Mouse (Mus musculus) forebrain, embryonic 11.5 days (tissue): ENCODE results near the gene Ifitm6. TPM values are rescaled to one million over a fixed set of nuclear protein-coding genes. Genes with fewer than 3 reads are reported as not detected.
A peak's percentile ranks its signal among the peaks of the same experiment; 100 is the strongest.

Source experiments
- ATAC-seq: fragments of 200-750 bp; cut with Nextera tagmentation; replicated peaks from 2 replicates; pipeline ENCODE4 v1.8.0; 2017; ENCODE audit warnings: moderate TSS enrichment; ENCODE audit not compliant: low FRiP score
- DNase-seq: peaks from one replicate; pipeline ENCODE4 v3.0.0-alpha.2; 2017; ENCODE audit warnings: low spot score
- H3K27ac ChIP-seq: fragments of 300-500 bp; sonication (generic); 2 replicates; pipeline ENCODE4 v1.5.1; 2014; ENCODE audit warnings: low read depth, low read length
- H3K27me3 ChIP-seq: fragments of 300-500 bp; sonication (generic); 2 replicates; pipeline ENCODE4 v1.6.1; 2014; ENCODE audit warnings: mild to moderate bottlenecking, low read length, mixed read lengths; ENCODE audit not compliant: control insufficient read depth, insufficient read depth
- H3K36me3 ChIP-seq: fragments of 300-500 bp; sonication (generic); 2 replicates; pipeline ENCODE4 v1.6.1; 2014; ENCODE audit warnings: mild to moderate bottlenecking, low read length, moderate library complexity, mixed read lengths; ENCODE audit not compliant: control insufficient read depth, insufficient read depth
- H3K4me1 ChIP-seq: fragments of 300-500 bp; sonication (generic); replicated peaks from 2 replicates; pipeline ENCODE4 v1.6.1; 2014; ENCODE audit warnings: low read length, mixed read lengths; ENCODE audit not compliant: control insufficient read depth, insufficient read depth
- H3K4me2 ChIP-seq: fragments of 300-500 bp; sonication (generic); 2 replicates; pipeline ENCODE4 v1.6.1; 2014; ENCODE audit warnings: low read depth, mild to moderate bottlenecking, low read length, moderate library complexity, mixed read lengths; ENCODE audit not compliant: severe bottlenecking
- H3K4me3 ChIP-seq: fragments of 300-500 bp; sonication (generic); 2 replicates; pipeline ENCODE4 v1.5.1; 2014; ENCODE audit warnings: low read depth, low read length
- H3K9ac ChIP-seq: fragments of 300-500 bp; sonication (generic); 2 replicates; pipeline ENCODE4 v1.6.1; 2014; ENCODE audit warnings: low read length
- H3K9me3 ChIP-seq: fragments of 300-500 bp; sonication (generic); 2 replicates; pipeline ENCODE4 v1.6.1; 2016; ENCODE audit warnings: low read length, mixed read lengths; ENCODE audit not compliant: control insufficient read depth
- WGBS: fragments of 180-500 bp; shearing (Covaris S2); extraction: QIAGEN DNeasy Blood & Tissue Kit; methylation state at CpG from one replicate; pipeline ENCODE4 v1.1.7; 2014; 5-methylcytosine and 5-hydroxymethylcytosine counted together
- polyA plus RNA-seq: library from polyadenylated mRNA; unstranded; fragments of >200 nt; fragmentation: Nextera tagmentation; extraction: Ambion mirVana; gene quantifications from 2 replicates; pipeline ENCODE4 v1.2.1, GENCODE M21; 2014

Ifitm6 gene
- polyA plus RNA-seq, 1 experiment from 2014 or later: not detected

DNA sequence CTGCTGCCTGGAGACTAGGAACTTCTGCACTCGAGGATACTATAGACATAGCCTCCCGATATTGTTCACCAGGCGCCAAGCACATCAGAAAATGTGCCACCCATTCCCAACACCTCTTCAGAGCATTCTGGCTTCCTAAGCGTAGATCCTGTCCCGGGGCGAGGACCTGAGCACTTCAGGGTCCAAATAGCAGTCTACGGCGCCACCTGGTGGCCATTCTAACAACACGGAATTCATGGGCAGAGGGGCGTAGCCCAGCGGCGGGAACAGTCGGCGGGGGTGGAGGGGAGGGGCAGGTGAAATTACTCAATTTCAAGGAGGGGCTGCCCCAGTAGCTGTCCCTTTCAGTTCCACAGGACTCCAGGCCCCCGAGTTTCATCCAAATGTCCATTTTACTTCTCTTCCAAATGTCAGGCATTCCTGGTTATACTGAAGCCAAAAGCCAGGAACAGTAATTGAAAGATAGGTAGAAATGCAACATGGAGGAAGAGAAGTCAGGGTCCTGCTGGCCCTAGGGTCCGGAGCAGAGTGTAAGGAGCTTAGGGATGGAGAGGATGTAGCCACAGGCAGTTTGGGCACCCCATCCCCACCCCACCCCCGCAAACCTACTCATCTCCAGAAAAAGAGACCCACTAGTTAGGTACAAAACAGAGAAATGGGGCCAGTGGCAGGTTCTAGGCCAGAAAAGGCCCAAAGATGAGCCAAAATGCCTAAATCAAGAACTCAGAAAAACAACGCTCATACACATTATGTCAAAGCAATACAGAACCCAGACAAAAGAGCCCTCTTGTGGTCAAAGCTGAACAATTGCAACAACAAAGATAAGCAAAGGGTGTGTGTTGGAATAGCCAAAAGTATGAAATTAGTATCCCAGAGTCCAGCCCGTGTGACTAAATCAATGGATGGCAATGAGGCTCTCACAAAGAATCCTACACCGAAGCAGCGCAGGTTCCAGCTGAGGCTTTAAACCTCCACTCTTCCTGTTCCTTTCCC, 30.8 kb upstream of the Ifitm6 start:
- peak overlapping the region; percentile 51 for H3K4me2 ChIP-seq
- H3K27me3 ChIP-seq: no peaks in the 10 kb centered on the region
- peak; percentile 91 for ATAC-seq
- no peaks in the 10 kb centered on the region for H3K36me3 ChIP-seq
- peak overlapping the region; percentile 23 for H3K4me3 ChIP-seq
- DNase-seq: peak; percentile 95
- peaks cover 4% of the 10 kb centered on the region; the same call in 1 of the 2 replicates for H3K4me1 ChIP-seq
- no peaks in the 10 kb centered on the region; the same call in 1 of the 2 replicates for H3K9me3 ChIP-seq
- H3K9ac ChIP-seq: peak overlapping the region; percentile 9; the same call in 1 of the 2 replicates
- 11% methylated on average over 21 of the region's 21 CpGs for WGBS
- H3K27ac ChIP-seq: no peak overlapping the region

DNA sequence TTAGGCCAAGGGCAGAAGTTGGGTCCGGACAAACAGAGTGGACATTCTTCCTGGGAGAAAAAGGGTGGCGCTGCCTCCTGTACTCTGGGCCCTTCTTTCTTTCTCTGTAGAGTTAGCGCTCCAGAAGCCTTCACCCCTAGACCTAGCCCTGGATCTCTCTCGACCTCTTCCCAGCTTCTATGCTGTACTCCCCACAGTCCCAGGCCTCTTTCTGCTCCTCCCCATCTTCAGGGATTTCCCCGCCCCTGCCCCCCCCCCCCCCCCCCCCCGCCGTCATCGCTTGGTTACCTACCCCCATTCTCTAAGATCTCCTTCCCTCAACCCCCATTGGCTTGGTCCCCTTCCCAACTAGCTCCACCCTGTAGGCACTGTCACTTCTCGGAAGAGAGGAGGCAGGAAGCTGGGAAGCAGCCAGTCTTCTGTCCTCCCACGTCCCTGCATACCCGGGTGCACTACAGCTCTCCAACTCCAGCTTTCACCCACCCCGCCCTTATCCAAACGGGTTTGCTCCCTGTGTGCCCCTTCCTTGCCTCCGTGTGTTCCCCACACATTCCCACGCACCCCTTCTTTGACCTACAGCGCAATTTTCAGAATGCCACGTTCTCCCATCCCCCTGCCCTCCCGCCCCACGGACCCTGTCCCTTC, 30.0 kb upstream of the Ifitm6 start:
- no peaks in the 10 kb centered on the region for H3K36me3 ChIP-seq
- peak overlapping the region; percentile 9; the same call in 1 of the 2 replicates for H3K9ac ChIP-seq
- peak; percentile 78 for ATAC-seq
- H3K4me3 ChIP-seq: peak overlapping the region; percentile 23
- peak; percentile 69 for DNase-seq
- 7% methylated on average over 15 of the region's 19 CpGs for WGBS
- H3K27ac ChIP-seq: no peak overlapping the region
- peak overlapping the region; percentile 51 for H3K4me2 ChIP-seq
- H3K27me3 ChIP-seq: no peaks in the 10 kb centered on the region
- peaks cover 4% of the 10 kb centered on the region; the same call in 1 of the 2 replicates for H3K4me1 ChIP-seq
- H3K9me3 ChIP-seq: no peaks in the 10 kb centered on the region; the same call in 1 of the 2 replicates

GRCm38 (mm10) chr7:141046931-141047580, 29.3 kb upstream of the Ifitm6 start:
- H3K4me1 ChIP-seq: peaks cover 4% of the 10 kb centered on the region; the same call in 1 of the 2 replicates
- ATAC-seq: no peak
- H3K9me3 ChIP-seq: no peaks in the 10 kb centered on the region; the same call in 1 of the 2 replicates
- WGBS: 79% methylated on average over 6 of the region's 6 CpGs
- H3K4me3 ChIP-seq: no peak overlapping the region
- no peaks in the 10 kb centered on the region for H3K27me3 ChIP-seq
- H3K27ac ChIP-seq: no peak overlapping the region
- no peak overlapping the region for H3K9ac ChIP-seq
- H3K4me2 ChIP-seq: no peak overlapping the region
- no peak for DNase-seq
- H3K36me3 ChIP-seq: no peaks in the 10 kb centered on the region

GRCm38 (mm10) chr7:141042539-141042938, 24.8 kb upstream of the Ifitm6 start:
- H3K27me3 ChIP-seq: no peaks in the 10 kb centered on the region
- DNase-seq (no peak), ATAC-seq (no peak)
- no peaks in the 10 kb centered on the region for H3K36me3 ChIP-seq
- no peak overlapping the region for H3K9ac ChIP-seq
- H3K4me1 ChIP-seq: no peaks in the 10 kb centered on the region
- 46% methylated on average over 4 of the region's 4 CpGs for WGBS
- H3K4me2 ChIP-seq: no peak overlapping the region
- H3K9me3 ChIP-seq: no peaks in the 10 kb centered on the region
- H3K4me3 ChIP-seq: no peak overlapping the region
- H3K27ac ChIP-seq: no peak overlapping the region

DNA sequence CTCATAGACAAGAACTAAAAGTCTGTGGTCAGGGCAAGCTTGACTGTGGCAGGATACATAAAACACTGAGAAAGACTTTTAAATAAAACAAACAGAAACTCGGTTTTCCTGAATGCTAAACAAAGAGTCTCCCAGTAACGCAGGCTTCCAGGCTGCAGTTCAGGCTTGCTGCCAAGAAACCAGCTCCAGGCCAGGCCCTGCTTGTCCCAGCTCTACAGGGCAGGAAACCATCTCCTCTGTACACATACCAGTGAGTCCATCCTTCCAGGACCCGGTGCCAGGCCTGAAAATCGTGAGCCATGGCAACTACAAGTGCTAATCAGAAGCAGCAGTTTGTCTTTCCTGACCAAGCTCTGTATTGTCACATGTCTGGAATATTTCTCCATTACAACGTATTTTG, 23.9 kb upstream of the Ifitm6 start:
- Histone ChIP-seq H3K9me3 (no peaks in the 10 kb centered on the region), H3K36me3 (no peaks in the 10 kb centered on the region), H3K4me2 (no peak overlapping the region), H3K27ac (no peak overlapping the region), H3K9ac (no peak overlapping the region), H3K4me1 (no peaks in the 10 kb centered on the region), H3K27me3 (no peaks in the 10 kb centered on the region), H3K4me3 (no peak overlapping the region)
- DNase-seq (no peak), ATAC-seq (no peak)
- WGBS: 45% methylated on average over 5 of the region's 5 CpGs

GRCm38 (mm10) chr7:141040867-141041606, 23.3 kb upstream of the Ifitm6 start:
- no peak overlapping the region for H3K27ac ChIP-seq
- H3K4me2 ChIP-seq: no peak overlapping the region
- no peak for ATAC-seq
- 46% methylated on average over 6 of the region's 9 CpGs for WGBS
- H3K27me3 ChIP-seq: no peaks in the 10 kb centered on the region
- no peaks in the 10 kb centered on the region for H3K9me3 ChIP-seq
- no peak for DNase-seq
- no peaks in the 10 kb centered on the region for H3K36me3 ChIP-seq
- no peak overlapping the region for H3K9ac ChIP-seq
- H3K4me3 ChIP-seq: no peak overlapping the region
- no peaks in the 10 kb centered on the region for H3K4me1 ChIP-seq

GRCm38 (mm10) chr7:141039386-141040107, 21.8 kb upstream of the Ifitm6 start:
- H3K36me3 ChIP-seq: no peaks in the 10 kb centered on the region
- H3K4me3 ChIP-seq: no peak overlapping the region
- H3K9me3 ChIP-seq: no peaks in the 10 kb centered on the region
- no peak overlapping the region for H3K27ac ChIP-seq
- H3K4me1 ChIP-seq: no peaks in the 10 kb centered on the region
- ATAC-seq (no peak), DNase-seq (no peak)
- H3K9ac ChIP-seq: no peak overlapping the region
- no peak overlapping the region for H3K4me2 ChIP-seq
- no peaks in the 10 kb centered on the region for H3K27me3 ChIP-seq
- 91% methylated on average over 4 of the region's 4 CpGs for WGBS
